Mouse (Mus musculus) layer of hippocampus, postnatal 36 days (tissue): Measurements from ENCODE around the gene Ly6g5c. TPM values are rescaled to one million over a fixed set of nuclear protein-coding genes. Genes with fewer than 3 reads are reported as not detected.

Experiments
- DNase-seq, 2 experiments: peaks; one replicate each; pipeline ENCODE4 v3.0.0; 2022
- total RNA-seq, 2 experiments: library from RNA; stranded (reverse); gene quantifications; 2 replicates each; pipeline ENCODE4 v1.2.3; 2021

Gene Ly6g5c
- total RNA-seq, 2 experiments from 2014 or later, result not detected

- DNase-seq, result no peak
Observed at GRCm38 (mm10) chr17:35146139-35146538, 38.1 kb downstream of the Ly6g5c start.

- no peak for DNase-seq
Observed at GRCm38 (mm10) chr17:35147348-35147747, 39.3 kb downstream of the Ly6g5c start.

GRCm38 (mm10) chr17:35147922-35148639 lies 40.0 kb downstream of the Ly6g5c start:
- no peak for DNase-seq

GRCm38 (mm10) chr17:35152121-35152520 lies 44.0 kb downstream of the Ly6g5c start:
- DNase-seq, result no peak

- DNase-seq, result no peak
Observed at GRCm38 (mm10) chr17:35153077-35153476, 45.0 kb downstream of the Ly6g5c start.

- DNase-seq, result no peak
Observed at GRCm38 (mm10) chr17:35153931-35154330, 45.9 kb downstream of the Ly6g5c start.

- DNase-seq, result no peak
Observed at GRCm38 (mm10) chr17:35154616-35155015, 46.5 kb downstream of the Ly6g5c start.

- no peak for DNase-seq
Observed at GRCm38 (mm10) chr17:35155451-35155850, 47.4 kb downstream of the Ly6g5c start.

GRCm38 (mm10) chr17:35156461-35157200 lies 48.6 kb downstream of the Ly6g5c start:
- DNase-seq, result no peak

GRCm38 (mm10) chr17:35157254-35157653 lies 49.2 kb downstream of the Ly6g5c start:
- DNase-seq, result no peak

- no peak for DNase-seq
Observed at GRCm38 (mm10) chr17:35157661-35158175, 49.6 kb downstream of the Ly6g5c start.

GRCm38 (mm10) chr17:35158850-35159593 lies 50.9 kb downstream of the Ly6g5c start:
- no peak for DNase-seq

GRCm38 (mm10) chr17:35159638-35160037 lies 51.6 kb downstream of the Ly6g5c start:
- no peak for DNase-seq

- DNase-seq, result no peak
Observed at GRCm38 (mm10) chr17:35161421-35161820, 53.3 kb downstream of the Ly6g5c start.

Other genes with a start within 250 kb of the Ly6g5c start
- gene Cfb, start 245.8 kb upstream of the Ly6g5c start, total RNA-seq, result under 1 TPM in 1 of 2 experiments, not detected in 1; 0.23 TPM
- 1 to 10 TPM; 6.9 to 8.0 TPM for gene Zbtb12, start 228.8 kb upstream of the Ly6g5c start, total RNA-seq
- gene Gm20547, start 226.2 kb upstream of the Ly6g5c start, total RNA-seq, result not detected
- gene C2, start 210.0 kb upstream of the Ly6g5c start, total RNA-seq, result 1 to 10 TPM in 1 of 2 experiments, under 1 TPM in 1; 0.22 to 2.0 TPM
- gene Ehmt2, start 209.8 kb upstream of the Ly6g5c start, total RNA-seq, result 100 to 1,000 TPM; 175 to 182 TPM
- gene Slc44a4, start 193.8 kb upstream of the Ly6g5c start, total RNA-seq, result under 1 TPM in 1 of 2 experiments, not detected in 1; 0.28 TPM
- gene Neu1, start 177.0 kb upstream of the Ly6g5c start, total RNA-seq, result 10 to 100 TPM; 37.6 to 41.2 TPM
- 10 to 100 TPM; 28.0 to 35.6 TPM for gene Hspa1b, start 149.0 kb upstream of the Ly6g5c start, total RNA-seq
- not detected for gene Gm20481, start 138.4 kb upstream of the Ly6g5c start, total RNA-seq
- gene Hspa1a, start 136.1 kb upstream of the Ly6g5c start, total RNA-seq, result 10 to 100 TPM; 19.1 to 26.6 TPM
- gene Hspa1l, start 135.6 kb upstream of the Ly6g5c start, total RNA-seq, result under 1 TPM; 0.42 to 0.48 TPM
- gene Lsm2, start 126.4 kb upstream of the Ly6g5c start, total RNA-seq, result 10 to 100 TPM; 17.3 to 19.1 TPM
- 10 to 100 TPM; 45.1 to 50.1 TPM for gene Vars, start 107.3 kb upstream of the Ly6g5c start, total RNA-seq
- gene Vwa7, start 91.7 kb upstream of the Ly6g5c start, total RNA-seq, result under 1 TPM; 0.22 to 0.33 TPM
- gene Sapcd1, start 80.3 kb upstream of the Ly6g5c start, total RNA-seq, result under 1 TPM; 0.62 to 0.94 TPM
- under 1 TPM; 0.62 to 0.73 TPM for gene Msh5, start 61.5 kb upstream of the Ly6g5c start, total RNA-seq
- 10 to 100 TPM in 1 of 2 experiments, 1 to 10 TPM in 1; 6.7 to 11.5 TPM for gene Clic1, start 58.3 kb upstream of the Ly6g5c start, total RNA-seq
- 10 to 100 TPM; 16.0 to 18.0 TPM for gene Ddah2, start 49.2 kb upstream of the Ly6g5c start, total RNA-seq
- gene Ly6g6c, start 42.9 kb upstream of the Ly6g5c start, total RNA-seq, result not detected
- not detected for gene Mpig6b, start 42.1 kb upstream of the Ly6g5c start, total RNA-seq
- 1 to 10 TPM; 3.6 to 5.4 TPM for gene Ly6g6e, start 31.4 kb upstream of the Ly6g5c start, total RNA-seq
- 1 to 10 TPM in 1 of 2 experiments, under 1 TPM in 1; 0.99 to 2.1 TPM for gene Ly6g6d, start 30.2 kb upstream of the Ly6g5c start, total RNA-seq
- not detected for gene Ly6g6f, start 22.7 kb upstream of the Ly6g5c start, total RNA-seq
- 100 to 1,000 TPM; 101 to 102 TPM for gene Abhd16a, start 19.0 kb upstream of the Ly6g5c start, total RNA-seq
- gene Ly6g5b, start 7.1 kb downstream of the Ly6g5c start, total RNA-seq, result under 1 TPM in 1 of 2 experiments, not detected in 1; 0.70 TPM
- gene Gpank1, start 13.2 kb downstream of the Ly6g5c start, total RNA-seq, result 10 to 100 TPM; 13.0 to 15.2 TPM
- 100 to 1,000 TPM; 169 to 176 TPM for gene Csnk2b, start 13.8 kb downstream of the Ly6g5c start, total RNA-seq
- gene D17H6S53E, start 18.1 kb downstream of the Ly6g5c start, total RNA-seq, result 10 to 100 TPM; 25.6 to 29.3 TPM
- not detected for gene Apom, start 23.8 kb downstream of the Ly6g5c start, total RNA-seq
- 100 to 1,000 TPM; 304 to 319 TPM for gene Bag6, start 26.9 kb downstream of the Ly6g5c start, total RNA-seq
- gene Prrc2a, start 56.6 kb downstream of the Ly6g5c start, total RNA-seq, result 100 to 1,000 TPM; 315 to 340 TPM
- 10 to 100 TPM; 10.1 to 10.9 TPM for gene Aif1, start 67.8 kb downstream of the Ly6g5c start, total RNA-seq
- gene Lst1, start 80.2 kb downstream of the Ly6g5c start, total RNA-seq, result 1 to 10 TPM; 7.1 to 7.7 TPM
- under 1 TPM in 1 of 2 experiments, not detected in 1; 0.30 TPM for gene Ltb, start 86.2 kb downstream of the Ly6g5c start, total RNA-seq
- not detected for gene Tnf, start 93.7 kb downstream of the Ly6g5c start, total RNA-seq
- gene Lta, start 97.1 kb downstream of the Ly6g5c start, total RNA-seq, result under 1 TPM; 0.28 to 0.42 TPM
- not detected for gene Gm16181, start 112.6 kb downstream of the Ly6g5c start, total RNA-seq
- gene Atp6v1g2, start 125.4 kb downstream of the Ly6g5c start, total RNA-seq, result 100 to 1,000 TPM; 602 to 647 TPM
- gene Nfkbil1, start 127.5 kb downstream of the Ly6g5c start, total RNA-seq, result 10 to 100 TPM; 13.3 to 13.6 TPM
- 100 to 1,000 TPM; 220 to 232 TPM for gene Ddx39b, start 133.5 kb downstream of the Ly6g5c start, total RNA-seq
- 10 to 100 TPM; 13.4 to 18.0 TPM for gene H2-D1, start 154.5 kb downstream of the Ly6g5c start, total RNA-seq
- gene H2-Q1, start 212.1 kb downstream of the Ly6g5c start, total RNA-seq, result under 1 TPM in 1 of 2 experiments, not detected in 1; 0.20 TPM
- under 1 TPM in 1 of 2 experiments, not detected in 1; 0.37 TPM for gene H2-Q2, start 234.0 kb downstream of the Ly6g5c start, total RNA-seq